Mouse (Mus musculus): ENCODE measurements around the gene Btbd35f8.
"Not testable (repeated sequence)": the region's sequence is repeated elsewhere in the genome, so short reads cannot be mapped to it uniquely, and the experiment has no call there.

Btbd35f8 gene

GRCm38 (mm10) chrX:34450224-34450623, at the start of gene Btbd35f8:
Gene Btbd35f8 (plus strand): TSS chrX:34450524.
- not testable (repeated sequence) for DNase-seq (ENCODE audit: low spot score)
